Mouse (Mus musculus) R1 (cell line): ENCODE results near the gene Abcb8.
"Not testable (repeated sequence)": the region's sequence is repeated elsewhere in the genome, so short reads cannot be mapped to it uniquely, and the experiment has no call there.

Experiments
- DNase-seq: peaks from one replicate; pipeline ENCODE4 v3.0.0-alpha.2; 2018; ENCODE audit warnings: low read depth, low spot score

The Abcb8 gene

GRCm38 (mm10) chr5:24394165-24394894 lies 867 bp downstream of the Abcb8 start:
- peak; percentile 100 for DNase-seq

- not testable (repeated sequence) for DNase-seq
Observed at GRCm38 (mm10) chr5:24396254-24396653, 2.8 kb downstream of the Abcb8 start.

GRCm38 (mm10) chr5:24399686-24400085 lies 6.2 kb downstream of the Abcb8 start:
- no peak for DNase-seq

GRCm38 (mm10) chr5:24400362-24400761 lies 6.9 kb downstream of the Abcb8 start:
- DNase-seq, result no peak

GRCm38 (mm10) chr5:24400911-24401605 lies 7.6 kb downstream of the Abcb8 start:
- no peak for DNase-seq

- no peak for DNase-seq
Observed at GRCm38 (mm10) chr5:24401969-24402368, 8.5 kb downstream of the Abcb8 start.

- DNase-seq, result no peak
Observed at GRCm38 (mm10) chr5:24404594-24405360, 11.3 kb downstream of the Abcb8 start.

- DNase-seq, result no peak
Observed at GRCm38 (mm10) chr5:24405389-24405876, 12.0 kb downstream of the Abcb8 start.

GRCm38 (mm10) chr5:24408651-24409050 lies 15.2 kb downstream of the Abcb8 start:
- no peak for DNase-seq

- DNase-seq, result no peak
Observed at GRCm38 (mm10) chr5:24409466-24409865, 16.0 kb downstream of the Abcb8 start.

- DNase-seq, result no peak
Observed at GRCm38 (mm10) chr5:24412063-24412462, 18.6 kb downstream of the Abcb8 start.

- DNase-seq, result no peak
Observed at GRCm38 (mm10) chr5:24413042-24413693, 19.7 kb downstream of the Abcb8 start, which contains the start of gene Asic3. TSS of gene Asic3 (plus strand) at chr5:24413392.

GRCm38 (mm10) chr5:24413938-24414337 lies 20.5 kb downstream of the Abcb8 start:
- DNase-seq, result no peak

GRCm38 (mm10) chr5:24416222-24416736 lies 22.8 kb downstream of the Abcb8 start:
- DNase-seq, result peak; percentile 92

GRCm38 (mm10) chr5:24417587-24417986 lies 24.1 kb downstream of the Abcb8 start:
- DNase-seq, result no peak

- no peak for DNase-seq
Observed at GRCm38 (mm10) chr5:24420381-24420780, 26.9 kb downstream of the Abcb8 start.

GRCm38 (mm10) chr5:24423129-24424003 lies 29.9 kb downstream of the Abcb8 start, which contains the start of the genes Cdk5 and Slc4a2:
TSS of gene Cdk5 (minus strand) at chr5:24423530.
TSS of gene Slc4a2 (plus strand) at chr5:24423837.
- peak; percentile 100 for DNase-seq

GRCm38 (mm10) chr5:24424004-24424781 lies 30.7 kb downstream of the Abcb8 start:
- DNase-seq, result no peak

- peak; percentile 78 for DNase-seq
Observed at GRCm38 (mm10) chr5:24424861-24425411, 31.5 kb downstream of the Abcb8 start.
